Mouse (Mus musculus) olfactory bulb, adult 2 months (tissue): ENCODE measurements at regions not wholly inside any gene's neighbourhood (a gene's known extent, or its start where the extent isn't known, plus 50 kb on each side); places are given as distances from the start of the nearest gene placed in this dataset.

Source experiments
- CTCF ChIP-seq: fragments of 200-500 bp; IDR thresholded peaks from 2 replicates; pipeline ENCODE4 v1.5.1; 2012; ENCODE audit warnings: low read depth, mild to moderate bottlenecking, low read length, moderate library complexity; ENCODE audit not compliant: insufficient read depth
- POLR2A ChIP-seq: fragments of 200-500 bp; IDR thresholded peaks from 2 replicates; pipeline ENCODE4 v1.6.1; 2012; ENCODE audit warnings: mild to moderate bottlenecking, low read depth, low read length, moderate library complexity; ENCODE audit not compliant: insufficient read depth

- TF ChIP-seq CTCF, result no peak
- no peak for TF ChIP-seq POLR2A
These were observed 253.9 kb downstream of the Enc1 start for GRCm38 (mm10) chr13:97494770-97495169.
